Mouse (Mus musculus): Measurements from ENCODE around the gene Smarcc2. TPM values are rescaled to one million over a fixed set of nuclear protein-coding genes. Genes with fewer than 3 reads are reported as not detected.

Smarcc2 gene
- 71.3 and 76.4 TPM in 2 replicates for polyA plus RNA-seq (2015; fragmentation: Nextera tagmentation; extraction: Ambion mirVana)

- Histone ChIP-seq H3K27me3 (ENCODE audit: control insufficient read depth, insufficient read depth, low read depth, low read length) (no peaks in the 10 kb centered on the region), H3K4me2 (ENCODE audit: low read depth, low read length) (peak within 1 kb of the TSS; percentile 74), H3K4me3 (ENCODE audit: low read length) (peak within 1 kb of the TSS; percentile 89), H3K27ac (ENCODE audit: low read length) (peak within 1 kb of the TSS; percentile 96), H3K9me3 (ENCODE audit: control insufficient read depth, low read length) (no peaks in the 10 kb centered on the region), H3K4me1 (replicated peaks; ENCODE audit: control insufficient read depth, insufficient read depth, low read length) (peaks cover 11% of the 10 kb centered on the region), H3K36me3 (ENCODE audit: control insufficient read depth, insufficient read depth, low read length) (peaks cover 13% of the 10 kb centered on the region), H3K9ac (ENCODE audit: low read length) (peak within 1 kb of the TSS; percentile 95)
- WGBS: 0% methylated on average over 64 of the region's 86 CpGs
- peak; percentile 85 for ATAC-seq (ENCODE audit: low read depth)
Observed at GRCm38 (mm10) chr10:128458719-128459408, at the start of gene Smarcc2. Smarcc2 (plus strand) TSS chr10:128459248.

DNA sequence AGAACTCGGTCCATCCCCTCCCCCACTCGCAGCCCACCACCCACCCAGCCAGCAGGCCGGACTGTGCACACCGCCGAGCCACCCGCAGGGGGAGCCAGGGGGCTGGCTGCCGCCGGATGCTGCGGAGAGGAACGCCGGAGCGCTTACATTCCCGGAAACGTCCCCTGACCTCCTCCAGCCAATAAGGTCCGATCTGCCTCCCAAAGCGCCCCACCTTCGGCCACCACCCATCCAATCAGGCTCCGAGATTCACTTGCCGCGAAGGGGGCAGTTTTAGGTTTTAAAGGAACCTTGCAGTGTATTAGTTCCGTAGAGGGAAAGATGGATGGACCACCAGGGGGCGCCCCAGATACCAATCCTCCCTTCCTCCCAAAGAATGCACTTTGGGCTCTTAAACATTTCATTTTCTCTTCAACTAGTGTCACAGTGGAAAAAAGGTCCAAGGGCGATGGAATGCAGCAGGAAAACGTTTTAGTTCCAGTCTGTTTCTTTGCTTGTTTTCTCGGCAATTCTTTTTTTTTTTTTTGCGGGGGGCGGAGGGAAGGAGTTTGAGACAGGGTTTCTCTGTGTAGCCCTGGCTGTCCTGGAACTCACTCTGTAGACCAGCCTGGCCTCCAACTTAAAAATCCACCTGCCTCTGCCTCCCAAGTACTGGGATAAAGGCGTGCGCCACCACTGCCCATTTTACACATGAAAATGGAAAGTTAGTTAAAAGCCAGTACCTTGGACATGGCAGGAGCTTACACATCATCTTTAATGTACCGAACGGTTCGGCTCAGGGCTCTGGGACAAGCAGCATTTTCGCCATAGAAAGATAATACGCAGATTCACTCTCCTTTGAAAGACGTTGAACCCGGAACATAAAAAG is 49.1 kb upstream of the Smarcc2 start:
- peak; percentile 90 for ATAC-seq (ENCODE audit: low read depth)

GRCm38 (mm10) chr10:128410560-128410845 is 48.5 kb upstream of the Smarcc2 start:
- no peak for ATAC-seq (ENCODE audit: low read depth)
- Histone ChIP-seq H3K27me3 (ENCODE audit: control insufficient read depth, insufficient read depth, low read depth, low read length) (no peaks in the 10 kb centered on the region), H3K4me3 (ENCODE audit: low read length) (peak overlapping the region; percentile 76), H3K4me1 (replicated peaks; ENCODE audit: control insufficient read depth, insufficient read depth, low read length) (peaks cover 26% of the 10 kb centered on the region), H3K9ac (ENCODE audit: low read length) (peak overlapping the region; percentile 89), H3K4me2 (ENCODE audit: low read depth, low read length) (peak overlapping the region; percentile 96), H3K27ac (ENCODE audit: low read length) (peak overlapping the region; percentile 95), H3K36me3 (ENCODE audit: control insufficient read depth, insufficient read depth, low read length) (peaks cover under 1% of the 10 kb centered on the region; the same call in 1 of the 2 replicates), H3K9me3 (ENCODE audit: control insufficient read depth, low read length) (no peaks in the 10 kb centered on the region)
- WGBS: 23% methylated on average over 4 of the region's 4 CpGs

More for the DNA sequence above, 49.1 kb upstream of the Smarcc2 start:
- Histone ChIP-seq H3K4me2 (ENCODE audit: low read depth, low read length) (peak overlapping the region; percentile 96), H3K27ac (ENCODE audit: low read length) (peak overlapping the region; percentile 95), H3K36me3 (ENCODE audit: control insufficient read depth, insufficient read depth, low read length) (no peaks in the 10 kb centered on the region), H3K4me3 (ENCODE audit: low read length) (peak overlapping the region; percentile 76), H3K9me3 (ENCODE audit: control insufficient read depth, low read length) (no peaks in the 10 kb centered on the region), H3K27me3 (ENCODE audit: control insufficient read depth, insufficient read depth, low read depth, low read length) (no peaks in the 10 kb centered on the region), H3K9ac (ENCODE audit: low read length) (peak overlapping the region; percentile 89), H3K4me1 (replicated peaks; ENCODE audit: control insufficient read depth, insufficient read depth, low read length) (peaks cover 26% of the 10 kb centered on the region)
- WGBS: 5% methylated on average over 36 of the region's 36 CpGs

DNA sequence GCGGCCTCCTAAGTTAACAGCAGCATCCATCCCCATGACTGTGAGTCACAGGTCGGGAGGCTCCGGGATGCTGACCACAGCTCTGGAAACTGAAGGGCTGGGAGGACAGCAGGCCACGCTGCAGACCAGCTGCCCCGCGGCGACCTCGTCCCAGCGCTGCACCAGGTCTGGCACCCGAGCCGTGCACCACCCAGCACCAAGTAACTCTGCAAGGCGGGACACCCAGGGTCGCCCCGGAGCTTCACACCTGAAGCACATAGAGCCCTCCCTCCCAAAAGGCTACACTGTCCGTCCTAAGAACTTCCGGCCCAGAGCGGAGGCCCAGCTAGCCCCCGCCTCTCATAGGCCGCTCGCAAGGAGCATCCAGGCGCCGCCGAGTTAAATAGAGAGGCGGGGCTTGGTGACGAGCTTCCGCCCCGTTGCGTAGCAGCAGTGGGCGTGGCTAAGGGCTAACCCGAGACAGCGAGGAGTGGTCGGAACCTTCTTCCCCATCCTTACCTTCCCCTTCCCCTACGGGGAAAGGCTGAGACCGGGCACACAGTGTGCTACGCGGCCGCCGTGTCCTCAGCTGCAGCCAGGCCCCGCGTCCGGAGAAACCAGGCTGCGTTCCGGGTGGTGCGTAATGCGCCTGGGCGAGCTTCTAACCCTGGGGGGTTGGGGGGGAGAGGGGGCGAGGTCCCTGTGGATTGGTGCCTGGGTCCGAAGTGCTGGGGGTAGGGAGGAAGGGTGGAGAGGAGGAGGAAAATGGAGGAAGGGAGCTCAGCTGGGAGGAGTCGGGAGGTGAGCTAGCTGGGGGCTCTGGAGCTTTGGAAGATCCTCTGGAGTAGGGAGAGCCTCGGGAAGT is 47.6 kb upstream of the Smarcc2 start, which contains the start of the genes Nabp2 and Rnf41:
Nabp2 (minus strand) TSS at position 282 of the 844 bp plus-strand sequence.
Rnf41 (plus strand) TSS at position 447 of the 844 bp plus-strand sequence.
- under 1% methylated on average over 50 of the region's 50 CpGs for WGBS
- H3K9me3 ChIP-seq (ENCODE audit: control insufficient read depth, low read length): no peaks in the 10 kb centered on the region
- H3K9ac ChIP-seq (ENCODE audit: low read length): peak within 1 kb of the TSS; percentile 89
- H3K4me2 ChIP-seq (ENCODE audit: low read depth, low read length): peak within 1 kb of the TSS; percentile 96
- H3K27ac ChIP-seq (ENCODE audit: low read length): peak within 1 kb of the TSS; percentile 95
- H3K4me1 ChIP-seq (replicated peaks; ENCODE audit: control insufficient read depth, insufficient read depth, low read length): peaks cover 26% of the 10 kb centered on the region
- peak within 1 kb of the TSS; percentile 76 for H3K4me3 ChIP-seq (ENCODE audit: low read length)
- peaks cover 4% of the 10 kb centered on the region for H3K36me3 ChIP-seq (ENCODE audit: control insufficient read depth, insufficient read depth, low read length)
- peak; percentile 93 for ATAC-seq (ENCODE audit: low read depth)
- no peaks in the 10 kb centered on the region for H3K27me3 ChIP-seq (ENCODE audit: control insufficient read depth, insufficient read depth, low read depth, low read length)

GRCm38 (mm10) chr10:128412055-128412381 is 47.0 kb upstream of the Smarcc2 start:
- Histone ChIP-seq H3K4me2 (ENCODE audit: low read depth, low read length) (peak overlapping the region; percentile 86), H3K4me3 (ENCODE audit: low read length) (peak overlapping the region; percentile 76), H3K27ac (ENCODE audit: low read length) (peak overlapping the region; percentile 95), H3K36me3 (ENCODE audit: control insufficient read depth, insufficient read depth, low read length) (peaks cover 10% of the 10 kb centered on the region), H3K9ac (ENCODE audit: low read length) (peak overlapping the region; percentile 89), H3K9me3 (ENCODE audit: control insufficient read depth, low read length) (no peaks in the 10 kb centered on the region), H3K27me3 (ENCODE audit: control insufficient read depth, insufficient read depth, low read depth, low read length) (no peaks in the 10 kb centered on the region), H3K4me1 (replicated peaks; ENCODE audit: control insufficient read depth, insufficient read depth, low read length) (peaks cover 26% of the 10 kb centered on the region)
- under 1% methylated on average over 14 of the region's 14 CpGs for WGBS
- ATAC-seq (ENCODE audit: low read depth): peak; percentile 29

GRCm38 (mm10) chr10:128412558-128412957 is 46.5 kb upstream of the Smarcc2 start:
- Histone ChIP-seq H3K9me3 (ENCODE audit: control insufficient read depth, low read length) (no peaks in the 10 kb centered on the region), H3K36me3 (ENCODE audit: control insufficient read depth, insufficient read depth, low read length) (peaks cover 11% of the 10 kb centered on the region), H3K27ac (ENCODE audit: low read length) (peak overlapping the region; percentile 95), H3K4me3 (ENCODE audit: low read length) (peak overlapping the region; percentile 76), H3K9ac (ENCODE audit: low read length) (peak overlapping the region; percentile 89), H3K27me3 (ENCODE audit: control insufficient read depth, insufficient read depth, low read depth, low read length) (no peaks in the 10 kb centered on the region), H3K4me1 (replicated peaks; ENCODE audit: control insufficient read depth, insufficient read depth, low read length) (peaks cover 26% of the 10 kb centered on the region), H3K4me2 (ENCODE audit: low read depth, low read length) (peak overlapping the region; percentile 86)
- no peak for ATAC-seq (ENCODE audit: low read depth)
- WGBS: 20% methylated on average over 1 of the region's 1 CpGs

- peaks cover 11% of the 10 kb centered on the region for H3K36me3 ChIP-seq (ENCODE audit: control insufficient read depth, insufficient read depth, low read length)
- H3K9ac ChIP-seq (ENCODE audit: low read length): no peak overlapping the region
- no peaks in the 10 kb centered on the region for H3K27me3 ChIP-seq (ENCODE audit: control insufficient read depth, insufficient read depth, low read depth, low read length)
- ATAC-seq (ENCODE audit: low read depth): no peak
- no peaks in the 10 kb centered on the region for H3K9me3 ChIP-seq (ENCODE audit: control insufficient read depth, low read length)
- H3K4me2 ChIP-seq (ENCODE audit: low read depth, low read length): no peak overlapping the region; the same call in 1 of the 2 replicates
- no peak overlapping the region for H3K27ac ChIP-seq (ENCODE audit: low read length)
- 36% methylated on average over 1 of the region's 1 CpGs for WGBS
- H3K4me3 ChIP-seq (ENCODE audit: low read length): peak overlapping the region; percentile 76; the same call in 1 of the 2 replicates
- peaks cover 26% of the 10 kb centered on the region for H3K4me1 ChIP-seq (replicated peaks; ENCODE audit: control insufficient read depth, insufficient read depth, low read length)
Observed at GRCm38 (mm10) chr10:128413076-128413475, 46.0 kb upstream of the Smarcc2 start.

- no peaks in the 10 kb centered on the region for H3K27me3 ChIP-seq (ENCODE audit: control insufficient read depth, insufficient read depth, low read depth, low read length)
- 85% methylated on average over 5 of the region's 5 CpGs for WGBS
- no peak for ATAC-seq (ENCODE audit: low read depth)
Observed at GRCm38 (mm10) chr10:128414848-128415247, 44.2 kb upstream of the Smarcc2 start.

More at GRCm38 (mm10) chr10:128414848-128415247, 44.2 kb upstream of the Smarcc2 start:
- no peaks in the 10 kb centered on the region for H3K9me3 ChIP-seq (ENCODE audit: control insufficient read depth, low read length)
- peaks cover 14% of the 10 kb centered on the region for H3K36me3 ChIP-seq (ENCODE audit: control insufficient read depth, insufficient read depth, low read length)
- H3K4me1 ChIP-seq (replicated peaks; ENCODE audit: control insufficient read depth, insufficient read depth, low read length): peaks cover 21% of the 10 kb centered on the region
- H3K4me3 ChIP-seq (ENCODE audit: low read length): no peak overlapping the region
- no peak overlapping the region for H3K9ac ChIP-seq (ENCODE audit: low read length)
- H3K4me2 ChIP-seq (ENCODE audit: low read depth, low read length): no peak overlapping the region
- no peak overlapping the region for H3K27ac ChIP-seq (ENCODE audit: low read length)
